Mouse (Mus musculus) liver, postnatal 0 days (tissue): ENCODE data around the gene Gm5662.
"Not testable (repeated sequence)": the region's sequence is repeated elsewhere in the genome, so short reads cannot be mapped to it uniquely, and the experiment has no call there.

Source experiments
- CTCF ChIP-seq: sonication (generic); IDR thresholded peaks from 2 replicates; pipeline ENCODE4 v1.5.1; 2016; ENCODE audit warnings: antibody characterized with exemption, low read depth
- EP300 ChIP-seq: IDR thresholded peaks from 2 replicates; pipeline ENCODE4 v1.6.1; 2016; ENCODE audit warnings: antibody characterized with exemption, low read depth, mild to moderate bottlenecking

DNA sequence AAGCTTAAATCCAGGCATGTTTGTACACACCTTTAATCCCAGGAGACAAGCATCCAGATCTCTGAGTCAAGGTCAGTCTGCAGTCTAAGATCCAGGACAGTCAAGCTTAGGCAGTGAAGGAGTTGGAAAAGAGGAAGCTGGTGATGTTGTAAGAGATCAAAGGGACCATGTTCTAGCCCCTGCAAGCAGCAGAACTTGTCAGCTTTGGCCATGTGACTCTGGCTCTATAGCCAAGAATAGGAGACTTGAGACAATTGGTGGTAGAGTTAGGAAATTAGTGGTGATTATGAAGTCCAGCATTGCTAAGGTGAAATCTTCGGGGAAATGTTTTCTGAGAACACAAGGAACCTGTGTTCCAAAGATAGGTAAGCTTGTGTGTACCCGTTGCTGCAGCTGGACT, 18.4 kb downstream of the Gm5662 start:
- TF ChIP-seq CTCF, EP300: not testable (repeated sequence)
